Mouse (Mus musculus): Measurements from ENCODE around the gene Tgm5. TPM values are rescaled to one million over a fixed set of nuclear protein-coding genes. Genes with fewer than 3 reads are reported as not detected.
"Not testable (repeated sequence)": the region's sequence is repeated elsewhere in the genome, so short reads cannot be mapped to it uniquely, and the experiment has no call there.

Gene Tgm5
- polyA plus RNA-seq, 1 experiment from 2014 or later: not detected

GRCm38 (mm10) chr2:121055915-121056314 is 29.7 kb downstream of the Tgm5 start:
- H3K36me3 ChIP-seq (ENCODE audit: control insufficient read depth, insufficient read depth): no peaks in the 10 kb centered on the region
- H3K4me2 ChIP-seq (ENCODE audit: low read length): no peak overlapping the region
- no peak overlapping the region for H3K9ac ChIP-seq (replicated peaks; ENCODE audit: low read depth, low read length)
- H3K4me1 ChIP-seq (replicated peaks; ENCODE audit: control insufficient read depth, insufficient read depth, low read length): no peaks in the 10 kb centered on the region
- no peaks in the 10 kb centered on the region for H3K9me3 ChIP-seq (ENCODE audit: control insufficient read depth, low read length)
- WGBS: 86% methylated on average over 6 of the region's 6 CpGs
- no peak overlapping the region for H3K4me3 ChIP-seq (replicated peaks; ENCODE audit: low read length)
- no peak for ATAC-seq
- H3K27ac ChIP-seq (ENCODE audit: low read length): no peak overlapping the region
- H3K27me3 ChIP-seq (replicated peaks; ENCODE audit: control insufficient read depth, insufficient read depth, low read length): no peaks in the 10 kb centered on the region

- no peaks in the 10 kb centered on the region for H3K36me3 ChIP-seq (ENCODE audit: control insufficient read depth, insufficient read depth)
- H3K4me3 ChIP-seq (replicated peaks; ENCODE audit: low read length): no peak overlapping the region
- H3K4me1 ChIP-seq (replicated peaks; ENCODE audit: control insufficient read depth, insufficient read depth, low read length): no peaks in the 10 kb centered on the region
- no peaks in the 10 kb centered on the region for H3K27me3 ChIP-seq (replicated peaks; ENCODE audit: control insufficient read depth, insufficient read depth, low read length)
- no peak for ATAC-seq
- H3K27ac ChIP-seq (ENCODE audit: low read length): no peak overlapping the region
- H3K9me3 ChIP-seq (ENCODE audit: control insufficient read depth, low read length): no peaks in the 10 kb centered on the region
- H3K9ac ChIP-seq (replicated peaks; ENCODE audit: low read depth, low read length): no peak overlapping the region
- H3K4me2 ChIP-seq (ENCODE audit: low read length): no peak overlapping the region
- WGBS: 79% methylated on average over 2 of the region's 2 CpGs
These were observed 31.6 kb downstream of the Tgm5 start for GRCm38 (mm10) chr2:121054060-121054459.

- no peak overlapping the region for H3K4me3 ChIP-seq (replicated peaks; ENCODE audit: low read length)
- H3K27ac ChIP-seq (ENCODE audit: low read length): no peak overlapping the region
- H3K27me3 ChIP-seq (replicated peaks; ENCODE audit: control insufficient read depth, insufficient read depth, low read length): no peaks in the 10 kb centered on the region
- no peaks in the 10 kb centered on the region for H3K36me3 ChIP-seq (ENCODE audit: control insufficient read depth, insufficient read depth)
- no peaks in the 10 kb centered on the region for H3K4me1 ChIP-seq (replicated peaks; ENCODE audit: control insufficient read depth, insufficient read depth, low read length)
- no peak overlapping the region for H3K9ac ChIP-seq (replicated peaks; ENCODE audit: low read depth, low read length)
- no peaks in the 10 kb centered on the region for H3K9me3 ChIP-seq (ENCODE audit: control insufficient read depth, low read length)
- 88% methylated on average over 5 of the region's 5 CpGs for WGBS
- no peak for ATAC-seq
- H3K4me2 ChIP-seq (ENCODE audit: low read length): no peak overlapping the region
These were observed 33.5 kb downstream of the Tgm5 start for GRCm38 (mm10) chr2:121052176-121052575.

GRCm38 (mm10) chr2:121045653-121046052 is 40.0 kb downstream of the Tgm5 start:
- no peak for ATAC-seq
- Histone ChIP-seq H3K9me3 (ENCODE audit: control insufficient read depth, low read length) (no peaks in the 10 kb centered on the region), H3K4me3 (replicated peaks; ENCODE audit: low read length) (no peak overlapping the region), H3K27me3 (replicated peaks; ENCODE audit: control insufficient read depth, insufficient read depth, low read length) (no peaks in the 10 kb centered on the region), H3K4me2 (ENCODE audit: low read length) (no peak overlapping the region), H3K27ac (ENCODE audit: low read length) (no peak overlapping the region), H3K9ac (replicated peaks; ENCODE audit: low read depth, low read length) (no peak overlapping the region), H3K4me1 (replicated peaks; ENCODE audit: control insufficient read depth, insufficient read depth, low read length) (no peaks in the 10 kb centered on the region), H3K36me3 (ENCODE audit: control insufficient read depth, insufficient read depth) (no peaks in the 10 kb centered on the region)
- 75% methylated on average over 4 of the region's 4 CpGs for WGBS

GRCm38 (mm10) chr2:121041098-121041497 is 44.5 kb downstream of the Tgm5 start:
- Histone ChIP-seq H3K9me3 (ENCODE audit: control insufficient read depth, low read length) (no peaks in the 10 kb centered on the region), H3K4me3 (replicated peaks; ENCODE audit: low read length) (no peak overlapping the region), H3K27me3 (replicated peaks; ENCODE audit: control insufficient read depth, insufficient read depth, low read length) (no peaks in the 10 kb centered on the region), H3K36me3 (ENCODE audit: control insufficient read depth, insufficient read depth) (no peaks in the 10 kb centered on the region), H3K27ac (ENCODE audit: low read length) (no peak overlapping the region), H3K9ac (replicated peaks; ENCODE audit: low read depth, low read length) (no peak overlapping the region), H3K4me2 (ENCODE audit: low read length) (no peak overlapping the region), H3K4me1 (replicated peaks; ENCODE audit: control insufficient read depth, insufficient read depth, low read length) (no peaks in the 10 kb centered on the region)
- 47% methylated on average over 5 of the region's 5 CpGs for WGBS
- ATAC-seq: no peak

GRCm38 (mm10) chr2:121039382-121039781 is 46.3 kb downstream of the Tgm5 start:
- no peak overlapping the region for H3K27ac ChIP-seq (ENCODE audit: low read length)
- no peak overlapping the region for H3K4me3 ChIP-seq (replicated peaks; ENCODE audit: low read length)
- WGBS: 94% methylated on average over 1 of the region's 1 CpGs
- no peaks in the 10 kb centered on the region for H3K9me3 ChIP-seq (ENCODE audit: control insufficient read depth, low read length)
- no peak overlapping the region for H3K9ac ChIP-seq (replicated peaks; ENCODE audit: low read depth, low read length)
- H3K4me1 ChIP-seq (replicated peaks; ENCODE audit: control insufficient read depth, insufficient read depth, low read length): no peaks in the 10 kb centered on the region
- H3K27me3 ChIP-seq (replicated peaks; ENCODE audit: control insufficient read depth, insufficient read depth, low read length): no peaks in the 10 kb centered on the region
- no peak for ATAC-seq
- no peaks in the 10 kb centered on the region for H3K36me3 ChIP-seq (ENCODE audit: control insufficient read depth, insufficient read depth)
- no peak overlapping the region for H3K4me2 ChIP-seq (ENCODE audit: low read length)

- 100% methylated on average over 1 of the region's 1 CpGs for WGBS
- not testable (repeated sequence) for H3K4me2 ChIP-seq (ENCODE audit: low read length); ATAC-seq; H3K9me3 ChIP-seq (ENCODE audit: control insufficient read depth, low read length); H3K9ac ChIP-seq (replicated peaks; ENCODE audit: low read depth, low read length); H3K27me3 ChIP-seq (replicated peaks; ENCODE audit: control insufficient read depth, insufficient read depth, low read length); H3K4me3 ChIP-seq (replicated peaks; ENCODE audit: low read length); H3K27ac ChIP-seq (ENCODE audit: low read length); H3K4me1 ChIP-seq (replicated peaks; ENCODE audit: control insufficient read depth, insufficient read depth, low read length); H3K36me3 ChIP-seq (ENCODE audit: control insufficient read depth, insufficient read depth)
These were observed 46.8 kb downstream of the Tgm5 start for GRCm38 (mm10) chr2:121038851-121039250.

GRCm38 (mm10) chr2:121036733-121037341 is 48.8 kb downstream of the Tgm5 start, which contains the start of gene Epb42:
Epb42 (minus strand) TSS chr2:121037072.
- Histone ChIP-seq H3K4me3 (replicated peaks; ENCODE audit: low read length) (no peak within 1 kb of the TSS), H3K27ac (ENCODE audit: low read length) (no peak within 1 kb of the TSS), H3K4me2 (ENCODE audit: low read length) (no peak within 1 kb of the TSS), H3K4me1 (replicated peaks; ENCODE audit: control insufficient read depth, insufficient read depth, low read length) (no peaks in the 10 kb centered on the region), H3K36me3 (ENCODE audit: control insufficient read depth, insufficient read depth) (no peaks in the 10 kb centered on the region), H3K9me3 (ENCODE audit: control insufficient read depth, low read length) (no peaks in the 10 kb centered on the region), H3K9ac (replicated peaks; ENCODE audit: low read depth, low read length) (no peak within 1 kb of the TSS), H3K27me3 (replicated peaks; ENCODE audit: control insufficient read depth, insufficient read depth, low read length) (no peaks in the 10 kb centered on the region)
- 71% methylated on average over 5 of the region's 5 CpGs for WGBS
- ATAC-seq: no peak

GRCm38 (mm10) chr2:121022918-121023317 is 62.7 kb downstream of the Tgm5 start:
- Histone ChIP-seq H3K36me3 (ENCODE audit: control insufficient read depth, insufficient read depth) (peaks cover 1% of the 10 kb centered on the region), H3K4me3 (replicated peaks; ENCODE audit: low read length) (no peak overlapping the region), H3K4me2 (ENCODE audit: low read length) (no peak overlapping the region), H3K9me3 (ENCODE audit: control insufficient read depth, low read length) (peaks cover under 1% of the 10 kb centered on the region; the same call in 1 of the 2 replicates), H3K9ac (replicated peaks; ENCODE audit: low read depth, low read length) (no peak overlapping the region), H3K27me3 (replicated peaks; ENCODE audit: control insufficient read depth, insufficient read depth, low read length) (no peaks in the 10 kb centered on the region), H3K4me1 (replicated peaks; ENCODE audit: control insufficient read depth, insufficient read depth, low read length) (no peaks in the 10 kb centered on the region), H3K27ac (ENCODE audit: low read length) (no peak overlapping the region)
- no peak for ATAC-seq
- 71% methylated on average over 5 of the region's 5 CpGs for whole genome bisulfite sequencing

GRCm38 (mm10) chr2:121017151-121017550 is 68.5 kb downstream of the Tgm5 start:
- 90% methylated on average over 1 of the region's 1 CpGs for WGBS
- Histone ChIP-seq H3K4me3 (replicated peaks; ENCODE audit: low read length) (no peak overlapping the region), H3K9me3 (ENCODE audit: control insufficient read depth, low read length) (peaks cover 3% of the 10 kb centered on the region; the same call in 1 of the 2 replicates), H3K4me2 (ENCODE audit: low read length) (no peak overlapping the region), H3K36me3 (ENCODE audit: control insufficient read depth, insufficient read depth) (peaks cover 19% of the 10 kb centered on the region), H3K9ac (replicated peaks; ENCODE audit: low read depth, low read length) (no peak overlapping the region), H3K27me3 (replicated peaks; ENCODE audit: control insufficient read depth, insufficient read depth, low read length) (no peaks in the 10 kb centered on the region), H3K27ac (ENCODE audit: low read length) (no peak overlapping the region), H3K4me1 (replicated peaks; ENCODE audit: control insufficient read depth, insufficient read depth, low read length) (no peaks in the 10 kb centered on the region)
- ATAC-seq: no peak
